Mouse (Mus musculus) embryonic facial prominence, embryonic 10.5 days (tissue): ENCODE data around the gene Cep162. TPM values are rescaled to one million over a fixed set of nuclear protein-coding genes. Genes with fewer than 3 reads are reported as not detected.
A peak's percentile ranks its signal among the peaks of the same experiment; 100 is the strongest.

Experiments
- DNase-seq: peaks from one replicate; pipeline ENCODE4 v3.0.0-alpha.2; 2017; ENCODE audit warnings: low spot score
- H3K27ac ChIP-seq: fragments of 300-500 bp; sonication (generic); replicated peaks from 2 replicates; pipeline ENCODE4 v1.5.1; 2016; ENCODE audit warnings: mild to moderate bottlenecking
- H3K27me3 ChIP-seq: fragments of 300-500 bp; sonication (generic); replicated peaks from 2 replicates; pipeline ENCODE4 v1.6.1; 2016; ENCODE audit warnings: low read depth, mild to moderate bottlenecking; ENCODE audit not compliant: poor library complexity, severe bottlenecking
- H3K36me3 ChIP-seq: fragments of 300-500 bp; sonication (generic); replicated peaks from 2 replicates; pipeline ENCODE4 v1.6.1; 2016; ENCODE audit warnings: mild to moderate bottlenecking, moderate library complexity
- H3K4me1 ChIP-seq: fragments of 300-500 bp; sonication (generic); 2 replicates; pipeline ENCODE4 v1.6.1; 2016
- H3K4me3 ChIP-seq: fragments of 300-500 bp; sonication (generic); 2 replicates; pipeline ENCODE4 v1.5.1; 2016; ENCODE audit warnings: mild to moderate bottlenecking, moderate library complexity
- H3K9me3 ChIP-seq: fragments of 300-500 bp; sonication (generic); 2 replicates; pipeline ENCODE4 v1.6.1; 2016; ENCODE audit warnings: mild to moderate bottlenecking
- WGBS: fragments of 180-500 bp; shearing (Covaris S2); methylation state at CpG from one replicate; pipeline ENCODE4 v1.1.7; 2016; 5-methylcytosine and 5-hydroxymethylcytosine counted together
- polyA plus RNA-seq: library from polyadenylated mRNA; unstranded; fragments of >200 nt; fragmentation: Nextera tagmentation; extraction: Ambion mirVana; gene quantifications from 2 replicates; pipeline ENCODE4 v1.2.1, GENCODE M21; 2016

Gene Cep162
- polyA plus RNA-seq = 9.1 and 11.2 TPM in 2 replicates

DNA sequence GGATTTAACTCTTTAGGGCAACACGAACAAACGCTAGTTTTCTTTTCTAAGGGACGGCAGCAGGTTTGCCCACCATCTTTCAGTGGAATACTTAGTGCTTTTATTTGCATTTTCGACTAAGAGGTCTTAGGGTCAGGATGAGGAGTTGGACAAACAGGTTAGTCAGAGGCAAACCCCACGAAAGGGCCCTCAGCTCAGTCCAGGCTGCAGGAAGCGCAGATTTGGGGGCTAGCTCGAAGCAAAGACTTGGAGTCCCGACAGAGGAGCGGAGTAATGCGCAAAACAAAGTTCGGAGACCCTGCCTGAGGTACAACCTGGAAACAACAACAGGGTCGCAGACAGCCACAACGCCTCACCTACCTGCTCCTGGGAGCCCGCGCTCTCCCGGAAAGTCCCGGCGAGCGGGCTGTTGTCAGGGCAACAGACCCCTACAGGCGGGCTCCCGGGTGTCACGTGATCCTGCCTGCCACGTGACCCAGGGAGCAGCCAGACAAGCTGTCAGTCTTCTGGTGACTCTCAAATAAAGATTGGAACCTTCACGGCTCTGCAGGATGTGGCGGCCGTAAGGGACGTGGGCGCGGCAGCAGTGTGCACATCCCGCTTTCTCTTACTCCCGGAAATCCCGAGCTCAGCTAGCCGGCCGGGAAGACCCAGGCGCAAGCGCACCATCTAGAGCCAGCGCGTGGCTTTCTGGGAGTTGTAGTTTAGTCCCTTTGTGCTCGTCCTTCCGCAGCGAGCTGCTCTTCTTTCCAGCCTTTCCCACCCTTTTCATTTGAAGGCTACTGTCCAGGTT is at the start of gene Cep162:
Gene Cep162 (minus strand): TSS at position 634 of the 793 bp plus-strand sequence.
- Histone ChIP-seq H3K4me3 (peak within 1 kb of the TSS; percentile 75), H3K27ac (peak within 1 kb of the TSS; percentile 86), H3K36me3 (no peaks in the 10 kb centered on the region), H3K9me3 (no peaks in the 10 kb centered on the region), H3K4me1 (peaks cover 11% of the 10 kb centered on the region), H3K27me3 (no peaks in the 10 kb centered on the region)
- peak; percentile 92 for DNase-seq
- under 1% methylated on average over 41 of the region's 41 CpGs for WGBS

DNA sequence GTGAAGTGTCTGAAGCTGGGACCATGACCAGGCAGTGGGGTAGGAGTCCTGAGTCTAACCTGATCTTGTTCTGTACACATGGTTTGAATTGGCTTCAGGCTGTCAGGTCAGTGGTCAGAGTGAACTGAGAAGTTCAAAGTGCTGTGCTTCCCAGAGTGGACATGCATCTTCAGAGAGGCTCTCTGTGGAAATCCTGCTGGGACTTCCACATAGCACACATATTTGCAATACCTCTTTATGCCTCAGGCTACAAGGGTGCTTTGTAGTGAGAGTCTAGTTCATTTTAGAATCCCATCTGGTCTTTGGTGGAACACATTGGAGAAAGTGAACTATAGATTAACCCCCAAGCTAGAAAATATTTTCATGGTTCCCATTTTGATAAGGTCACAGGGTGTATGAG is 47.9 kb upstream of the Cep162 start:
- no peak for DNase-seq

GRCm38 (mm10) chr9:87298900-87299299 is 43.6 kb upstream of the Cep162 start:
- DNase-seq = peak; percentile 24

More for the DNA sequence above, 47.9 kb upstream of the Cep162 start:
- H3K4me3 ChIP-seq = no peak overlapping the region
- no peaks in the 10 kb centered on the region for H3K36me3 ChIP-seq
- no peaks in the 10 kb centered on the region for H3K9me3 ChIP-seq
- no peak overlapping the region for H3K27ac ChIP-seq
- no peaks in the 10 kb centered on the region for H3K27me3 ChIP-seq
- H3K4me1 ChIP-seq = peaks cover 5% of the 10 kb centered on the region

GRCm38 (mm10) chr9:87297522-87297921 is 42.2 kb upstream of the Cep162 start:
- 74% methylated on average over 1 of the region's 1 CpGs for WGBS
- H3K4me3 ChIP-seq = no peak overlapping the region
- DNase-seq = no peak
- peaks cover 5% of the 10 kb centered on the region for H3K4me1 ChIP-seq
- H3K27ac ChIP-seq = no peak overlapping the region
- no peaks in the 10 kb centered on the region for H3K27me3 ChIP-seq
- no peaks in the 10 kb centered on the region for H3K9me3 ChIP-seq
- no peaks in the 10 kb centered on the region for H3K36me3 ChIP-seq

More at GRCm38 (mm10) chr9:87298900-87299299, 43.6 kb upstream of the Cep162 start:
- Histone ChIP-seq H3K36me3 (no peaks in the 10 kb centered on the region), H3K27me3 (no peaks in the 10 kb centered on the region), H3K4me1 (peaks cover 5% of the 10 kb centered on the region), H3K9me3 (no peaks in the 10 kb centered on the region), H3K27ac (no peak overlapping the region), H3K4me3 (no peak overlapping the region)
- 61% methylated on average over 12 of the region's 12 CpGs for WGBS

DNA sequence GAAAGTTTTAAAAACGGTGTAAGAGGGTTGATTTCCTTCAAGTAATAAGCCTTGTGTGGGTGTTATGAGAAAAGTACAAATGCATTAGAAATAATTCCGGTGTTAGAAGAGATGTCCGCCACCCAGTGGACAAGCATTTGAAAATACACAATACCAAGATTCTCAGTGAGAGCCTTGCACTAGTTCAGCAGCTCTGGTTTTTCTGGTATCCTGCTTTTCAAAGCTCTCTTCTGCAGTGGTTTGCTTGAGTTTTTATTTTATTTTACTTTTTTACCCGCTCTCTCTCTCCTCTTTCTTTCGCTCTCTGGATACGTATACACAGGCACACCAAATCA is 327 bp upstream of the Cep162 start:
- 16% methylated on average over 6 of the region's 6 CpGs for WGBS
- no peaks in the 10 kb centered on the region for H3K27me3 ChIP-seq
- no peaks in the 10 kb centered on the region for H3K36me3 ChIP-seq
- peak overlapping the region; percentile 86 for H3K27ac ChIP-seq
- no peak for DNase-seq
- peaks cover 11% of the 10 kb centered on the region for H3K4me1 ChIP-seq
- H3K4me3 ChIP-seq = peak overlapping the region; percentile 75
- H3K9me3 ChIP-seq = no peaks in the 10 kb centered on the region

- Histone ChIP-seq H3K9me3 (no peaks in the 10 kb centered on the region), H3K4me1 (no peaks in the 10 kb centered on the region), H3K27me3 (no peaks in the 10 kb centered on the region), H3K4me3 (no peak overlapping the region), H3K36me3 (peaks cover 45% of the 10 kb centered on the region), H3K27ac (no peak overlapping the region)
- 66% methylated on average over 3 of the region's 3 CpGs for WGBS
- no peak for DNase-seq
Measured at GRCm38 (mm10) chr9:87248118-87248517, 7.2 kb downstream of the Cep162 start.

DNA sequence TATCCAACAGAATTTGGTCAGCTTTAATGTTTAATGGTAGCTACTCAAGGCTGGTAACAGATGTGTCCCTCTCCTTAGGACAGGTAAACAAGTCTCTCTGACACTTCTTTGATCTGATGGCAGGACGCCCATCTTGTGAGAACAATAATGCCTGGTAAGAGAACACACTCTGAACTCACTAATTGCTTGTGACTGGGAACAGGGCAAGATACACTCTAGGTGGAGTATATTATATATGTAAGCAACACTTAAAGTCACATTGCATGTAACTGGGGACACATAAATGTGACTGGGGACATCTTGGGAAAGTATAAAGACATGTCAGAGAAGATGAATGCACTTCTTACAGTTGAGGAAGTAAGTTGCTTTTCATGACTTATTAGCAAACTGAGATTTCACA is 7.7 kb downstream of the Cep162 start:
- Histone ChIP-seq H3K27me3 (no peaks in the 10 kb centered on the region), H3K4me3 (no peak overlapping the region), H3K4me1 (no peaks in the 10 kb centered on the region), H3K27ac (no peak overlapping the region), H3K9me3 (no peaks in the 10 kb centered on the region), H3K36me3 (peaks cover 49% of the 10 kb centered on the region)
- WGBS = 76% methylated on average over 1 of the region's 1 CpGs
- DNase-seq = no peak

GRCm38 (mm10) chr9:87213204-87213603 is 42.1 kb downstream of the Cep162 start:
- no peaks in the 10 kb centered on the region for H3K27me3 ChIP-seq
- WGBS = 82% methylated on average over 4 of the region's 4 CpGs
- DNase-seq = no peak
- H3K27ac ChIP-seq = no peak overlapping the region
- peaks cover 82% of the 10 kb centered on the region for H3K36me3 ChIP-seq
- no peak overlapping the region for H3K4me3 ChIP-seq
- no peaks in the 10 kb centered on the region for H3K9me3 ChIP-seq
- no peaks in the 10 kb centered on the region for H3K4me1 ChIP-seq

- H3K27me3 ChIP-seq = no peaks in the 10 kb centered on the region
- no peaks in the 10 kb centered on the region for H3K4me1 ChIP-seq
- WGBS = 88% methylated on average over 9 of the region's 9 CpGs
- no peak for DNase-seq
- no peak overlapping the region for H3K27ac ChIP-seq
- H3K9me3 ChIP-seq = no peaks in the 10 kb centered on the region
- peaks cover 83% of the 10 kb centered on the region for H3K36me3 ChIP-seq
- no peak overlapping the region for H3K4me3 ChIP-seq
Measured at GRCm38 (mm10) chr9:87210830-87211339, 44.5 kb downstream of the Cep162 start.

DNA sequence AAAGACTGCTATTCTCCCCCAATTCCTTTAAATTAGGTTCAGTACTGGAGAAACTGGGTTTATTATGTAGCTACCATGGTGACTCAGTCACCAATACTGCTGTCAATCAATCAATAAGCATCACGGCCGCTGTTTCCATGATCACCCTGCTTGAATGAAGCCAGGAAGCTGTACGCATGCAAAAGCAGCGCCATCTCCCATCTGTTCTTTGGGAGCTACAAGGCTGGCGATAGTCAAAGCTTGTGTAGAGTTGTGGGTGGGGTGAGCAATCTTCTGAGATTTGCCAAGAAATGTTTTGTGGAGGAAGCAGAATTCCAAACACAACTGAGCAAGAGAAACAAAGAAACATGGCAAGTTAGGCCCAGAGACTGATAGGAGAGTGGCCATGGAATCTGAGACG is 52.9 kb downstream of the Cep162 start:
- H3K4me1 ChIP-seq = no peaks in the 10 kb centered on the region
- no peaks in the 10 kb centered on the region for H3K9me3 ChIP-seq
- H3K4me3 ChIP-seq = no peak overlapping the region
- peaks cover 85% of the 10 kb centered on the region for H3K36me3 ChIP-seq
- no peaks in the 10 kb centered on the region for H3K27me3 ChIP-seq
- 94% methylated on average over 6 of the region's 6 CpGs for WGBS
- DNase-seq = no peak
- no peak overlapping the region for H3K27ac ChIP-seq

DNA sequence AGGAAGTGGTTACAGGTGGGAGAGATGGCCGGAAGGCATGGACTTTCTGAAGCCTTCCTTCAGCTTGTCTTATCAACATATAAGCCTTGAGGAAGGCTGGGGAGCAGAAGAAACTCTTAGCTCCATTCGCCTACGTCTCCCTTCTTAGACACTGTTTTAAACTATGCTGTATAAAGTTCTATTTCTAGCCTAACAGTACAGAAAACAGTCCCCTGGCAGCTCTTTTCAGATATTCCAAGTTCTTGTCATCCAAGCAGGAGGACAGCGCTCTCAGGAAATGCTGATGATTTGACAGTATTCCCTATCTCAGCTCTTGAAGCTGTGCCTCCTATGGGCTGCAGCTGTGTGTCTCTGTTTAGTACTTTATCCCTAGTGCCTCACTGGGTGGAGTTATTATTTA is 54.4 kb downstream of the Cep162 start:
- H3K27me3 ChIP-seq = no peaks in the 10 kb centered on the region
- H3K4me1 ChIP-seq = no peaks in the 10 kb centered on the region
- no peaks in the 10 kb centered on the region for H3K9me3 ChIP-seq
- H3K36me3 ChIP-seq = peaks cover 82% of the 10 kb centered on the region
- no peak overlapping the region for H3K4me3 ChIP-seq
- H3K27ac ChIP-seq = no peak overlapping the region
- no peak for DNase-seq
- 95% methylated on average over 4 of the region's 4 CpGs for WGBS

- Histone ChIP-seq H3K27ac (no peak overlapping the region), H3K36me3 (peaks cover 79% of the 10 kb centered on the region), H3K27me3 (no peaks in the 10 kb centered on the region), H3K4me3 (no peak overlapping the region), H3K4me1 (no peaks in the 10 kb centered on the region), H3K9me3 (no peaks in the 10 kb centered on the region)
- 93% methylated on average over 5 of the region's 5 CpGs for WGBS
- DNase-seq = no peak
Measured at GRCm38 (mm10) chr9:87200426-87200825, 54.9 kb downstream of the Cep162 start.

DNA sequence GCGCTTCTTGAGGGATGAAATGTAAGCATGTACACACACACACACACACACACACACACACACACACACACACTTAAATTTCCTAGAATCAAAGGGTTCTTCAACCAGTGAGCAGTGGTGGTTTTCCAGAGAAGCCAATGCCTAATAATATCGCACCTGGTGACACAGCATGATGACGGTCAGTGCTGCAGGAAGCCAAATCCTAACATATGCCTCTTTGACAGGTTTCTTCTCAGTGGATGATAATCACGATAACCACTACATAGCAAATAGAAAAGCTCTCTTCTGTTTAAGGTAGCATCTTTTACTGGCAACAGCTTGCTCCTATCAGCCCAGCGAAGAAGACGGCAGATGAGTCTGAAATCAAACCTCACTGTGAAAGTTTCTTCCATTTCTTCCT is 57.3 kb downstream of the Cep162 start:
- DNase-seq = no peak
- WGBS = 91% methylated on average over 6 of the region's 6 CpGs
- H3K9me3 ChIP-seq = no peaks in the 10 kb centered on the region
- no peak overlapping the region for H3K4me3 ChIP-seq
- H3K27ac ChIP-seq = no peak overlapping the region
- H3K36me3 ChIP-seq = peaks cover 76% of the 10 kb centered on the region
- no peaks in the 10 kb centered on the region for H3K4me1 ChIP-seq
- no peaks in the 10 kb centered on the region for H3K27me3 ChIP-seq
